Mouse (Mus musculus) cerebellum, adult 18-20 months (tissue): ENCODE measurements at regions not wholly inside any gene's neighbourhood (a gene's known extent, or its start where the extent isn't known, plus 50 kb on each side); places are given as distances from the start of the nearest gene placed in this dataset.

Experiments used
- DNase-seq, 2 experiments: peaks; one replicate each; pipeline ENCODE4 v3.0.0; 2021

DNA sequence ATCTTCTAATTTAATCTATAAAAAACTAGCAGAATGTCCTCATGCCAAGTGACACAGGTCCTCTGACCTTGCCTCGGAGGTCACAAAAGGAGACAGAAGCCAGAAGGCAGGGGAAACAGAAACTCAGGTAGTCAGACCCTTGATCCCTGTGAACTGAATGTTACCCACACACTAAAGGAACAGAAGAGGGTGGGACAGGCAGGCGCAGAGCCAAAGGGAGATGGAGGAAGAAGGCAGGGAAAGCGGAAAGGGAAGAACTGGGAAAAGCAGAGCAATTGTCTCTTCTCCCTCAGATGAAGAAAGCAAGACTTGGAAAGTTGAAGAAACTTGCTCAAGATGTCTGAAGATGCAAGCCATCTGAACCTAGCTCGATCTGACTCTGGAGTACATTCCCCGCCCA is 62.7 kb upstream of the Gm15217 start:
- DNase-seq: no peak

DNA sequence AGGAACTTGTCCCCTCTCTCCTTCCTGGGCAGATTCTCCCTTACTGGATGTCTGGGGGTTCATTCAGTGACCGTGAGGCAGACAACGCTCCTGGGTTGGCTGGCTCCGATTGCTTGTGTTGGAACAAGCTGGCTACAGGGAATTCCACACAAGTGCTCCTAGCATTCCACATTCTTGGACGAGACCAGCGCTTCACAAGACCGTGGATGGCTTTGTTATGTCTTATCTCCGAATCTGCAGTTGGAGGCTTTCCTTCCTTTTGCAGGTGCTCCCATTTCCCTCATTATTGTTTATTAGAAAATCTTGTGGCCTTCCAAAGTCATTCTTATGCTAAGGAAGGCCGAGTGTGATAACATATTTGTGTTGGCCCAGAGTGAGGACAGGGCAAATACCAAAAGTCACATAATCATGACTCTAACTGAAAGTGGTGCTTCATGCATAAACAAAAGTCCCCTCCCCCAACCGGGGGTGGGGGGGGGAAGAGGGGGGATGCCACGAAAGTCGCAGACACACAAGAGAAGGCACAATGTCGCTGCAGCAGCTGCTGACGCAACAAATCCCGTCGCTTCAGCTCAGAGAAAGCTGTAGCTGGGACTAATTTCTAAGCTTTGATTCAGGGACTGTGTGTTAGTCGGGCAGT is 61.7 kb upstream of the Gm15217 start:
- DNase-seq: no peak

DNA sequence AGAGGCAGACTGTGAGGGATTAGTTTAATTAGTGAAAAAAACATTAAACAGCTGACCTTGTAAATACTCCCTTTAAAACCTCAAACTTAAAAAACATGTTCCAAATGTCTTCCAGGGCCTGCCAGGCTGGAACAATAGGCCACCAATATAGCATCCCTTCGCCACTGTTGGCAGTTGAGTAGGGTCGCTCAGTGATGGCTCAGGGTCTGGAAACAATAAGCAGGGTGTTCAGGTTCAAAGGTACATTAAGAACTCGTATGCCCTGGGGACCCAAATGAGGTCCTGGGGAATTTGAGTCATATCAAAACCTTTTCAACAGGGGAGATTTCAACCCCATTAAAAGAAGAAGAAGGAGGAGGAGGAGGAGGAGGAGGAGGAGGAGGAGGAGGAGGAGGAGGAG is 51.1 kb upstream of the Gm15217 start:
- no peak for DNase-seq
